Mouse (Mus musculus): Measurements from ENCODE around the gene Spdef. TPM values are rescaled to one million over a fixed set of nuclear protein-coding genes. Genes with fewer than 3 reads are reported as not detected.
A peak's percentile ranks its signal among the peaks of the same experiment; 100 is the strongest.

Spdef gene
- total RNA-seq, 2 experiments from 2014 or later: 2.8 to 5.8 TPM

DNA sequence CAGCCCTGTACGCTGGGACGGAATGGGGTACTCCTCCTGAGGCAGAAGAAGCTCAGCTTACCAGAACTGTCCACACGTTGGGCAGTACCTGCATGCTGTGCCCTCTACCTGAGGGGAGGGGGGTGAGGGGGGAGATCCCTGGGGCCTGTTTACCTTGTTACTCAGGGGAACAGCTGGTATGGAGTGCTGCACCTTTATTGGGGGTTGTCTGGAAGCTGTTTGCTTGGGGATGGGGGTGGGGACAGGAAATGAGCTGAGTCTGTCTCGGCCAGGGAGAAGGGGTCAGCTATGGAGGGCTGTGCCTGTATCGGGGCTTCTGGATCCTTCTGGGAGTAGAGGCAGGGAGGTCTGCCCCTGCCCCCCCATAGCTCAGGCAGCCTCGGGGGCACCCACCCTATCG, 2.2 kb downstream of the Spdef start:
- intact Hi-C loops (cut with DNase I): no loop called here
- DNase-seq: no peak

DNA sequence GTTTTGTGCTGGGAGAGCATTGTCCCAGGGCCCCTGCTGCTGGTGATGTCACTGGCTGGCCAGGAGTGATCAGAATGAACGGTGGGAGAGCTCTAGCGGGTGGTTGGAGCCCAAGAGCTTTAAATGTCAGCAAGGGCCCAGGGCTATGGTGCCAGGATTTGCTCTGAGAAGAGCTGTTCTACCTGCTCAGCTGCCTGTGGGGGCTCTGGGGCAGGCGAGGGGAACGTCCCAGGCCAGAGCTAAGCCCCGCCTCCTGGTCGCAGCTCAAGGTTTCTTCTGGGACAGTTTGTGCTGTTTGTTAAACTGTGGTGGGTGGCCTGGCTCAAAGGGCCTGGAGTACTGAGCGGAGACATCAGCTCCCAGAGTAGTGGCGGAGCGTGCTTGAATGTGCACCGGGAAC, 3.3 kb downstream of the Spdef start:
- intact Hi-C loops (cut with DNase I): no loop called here
- no peak for DNase-seq

DNA sequence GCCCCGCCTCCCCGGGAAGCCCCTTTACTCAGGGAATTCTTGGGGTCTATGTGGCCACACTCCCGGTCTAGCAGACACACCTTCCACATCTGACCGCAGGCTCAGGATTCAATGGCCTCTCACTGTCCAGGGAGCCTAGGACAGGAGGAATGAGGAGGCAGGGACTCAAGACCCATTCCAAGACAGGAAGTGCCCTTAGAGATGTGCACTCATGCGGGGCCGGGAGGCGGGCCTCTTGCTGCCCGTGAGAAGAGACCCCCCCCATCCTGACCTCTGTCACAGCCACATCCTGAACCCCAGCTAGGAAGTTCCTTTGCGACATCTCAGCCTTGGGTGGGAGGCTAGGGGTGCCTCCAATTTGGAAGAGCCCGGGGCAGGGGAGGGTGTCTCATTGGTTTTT, 3.7 kb downstream of the Spdef start:
- intact Hi-C loops (cut with DNase I): no loop called here

DNA sequence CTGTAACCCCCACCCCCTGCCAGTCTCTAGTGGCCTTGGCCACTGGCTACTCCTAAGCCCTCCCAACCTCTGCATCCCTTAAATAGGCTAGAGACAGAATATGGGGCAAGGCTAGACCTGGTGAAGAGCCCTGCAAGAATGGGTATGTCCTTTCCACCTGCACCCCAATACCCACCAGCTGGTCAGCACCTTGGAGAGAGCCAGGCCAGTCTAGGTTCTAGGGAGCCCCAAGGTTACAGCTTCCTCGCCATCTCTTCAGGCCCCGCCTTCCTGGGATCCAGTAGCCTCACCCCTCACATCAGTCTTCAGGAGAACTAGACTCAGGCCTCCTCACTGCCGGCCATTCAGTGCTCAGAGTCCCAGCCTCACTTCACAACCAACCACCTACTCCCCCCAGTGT, 4.4 kb downstream of the Spdef start:
- intact Hi-C loops (cut with DNase I): no loop called here
- no peak for DNase-seq

More for the DNA sequence above, 3.7 kb downstream of the Spdef start:
- no peak for DNase-seq

DNA sequence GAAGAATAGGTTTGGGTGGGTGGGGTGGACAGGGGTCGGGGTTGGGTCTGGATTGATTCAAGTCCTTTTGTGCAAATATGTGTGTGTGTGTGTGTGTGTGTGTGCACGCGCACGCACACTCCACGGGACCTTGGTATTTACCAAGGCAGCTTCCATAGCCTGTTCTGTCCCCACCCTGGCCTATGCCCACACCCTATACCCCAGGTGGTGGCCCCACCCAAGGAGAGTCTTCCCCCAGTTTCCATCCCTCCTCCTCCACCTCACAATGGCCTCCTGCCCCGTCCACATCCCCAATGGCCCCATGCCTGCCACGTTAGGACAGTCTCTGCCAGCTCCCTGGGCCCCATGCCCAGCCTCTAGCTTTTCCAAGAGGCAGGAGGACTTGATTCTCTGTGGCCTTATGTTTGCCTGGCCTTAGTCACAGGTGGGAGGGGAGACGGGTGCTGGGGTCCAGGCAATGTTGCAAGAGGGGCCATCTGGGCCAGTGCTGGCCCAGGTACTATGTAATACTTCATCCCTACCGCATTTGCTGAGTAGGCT, 7.6 kb downstream of the Spdef start:
- intact Hi-C loops (cut with DNase I): no loop called here
- peak; percentile 92 for DNase-seq

DNA sequence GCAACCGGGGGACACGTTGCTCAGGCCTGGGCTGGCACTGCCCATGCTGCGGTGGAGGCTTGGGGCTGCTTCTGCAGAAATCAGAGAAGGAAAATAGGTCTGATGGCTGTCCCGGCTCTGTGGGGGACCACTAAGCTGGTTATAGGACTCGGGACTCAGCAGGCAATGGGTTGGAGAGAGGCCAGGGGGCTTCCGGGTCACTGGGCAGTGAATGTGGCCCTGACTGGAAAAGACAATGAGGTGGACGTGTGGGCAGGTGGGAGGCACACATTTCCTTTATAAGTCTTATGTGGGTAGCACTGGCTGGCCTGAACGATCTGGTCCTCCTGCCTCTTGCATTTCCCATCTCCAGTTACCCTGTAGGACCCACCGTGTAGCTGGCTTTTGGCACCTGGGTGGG, 8.4 kb downstream of the Spdef start:
- DNase-seq: no peak
- intact Hi-C loops (cut with DNase I): no loop called here

DNA sequence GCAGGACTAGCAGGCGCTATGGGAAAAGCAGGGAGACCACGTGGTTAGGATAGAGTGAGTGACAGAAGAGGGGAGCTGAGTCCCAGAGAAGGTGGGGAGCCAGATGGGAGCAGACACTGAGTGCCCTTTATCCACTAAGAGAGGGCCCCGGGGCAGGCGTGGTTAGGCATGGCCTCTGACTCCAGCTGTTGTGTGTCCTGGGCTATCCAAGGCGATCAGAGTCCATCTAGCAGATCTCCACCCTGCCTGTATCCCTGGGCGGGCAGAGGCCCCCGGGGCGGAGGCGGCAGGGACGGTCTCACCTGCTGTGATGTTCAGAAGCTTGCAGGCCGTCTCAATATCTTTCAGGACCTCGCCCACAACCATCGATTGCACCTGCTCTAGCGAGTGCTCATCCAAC, 9.1 kb downstream of the Spdef start:
- no peak for DNase-seq
- intact Hi-C loops (cut with DNase I): no loop called here

DNA sequence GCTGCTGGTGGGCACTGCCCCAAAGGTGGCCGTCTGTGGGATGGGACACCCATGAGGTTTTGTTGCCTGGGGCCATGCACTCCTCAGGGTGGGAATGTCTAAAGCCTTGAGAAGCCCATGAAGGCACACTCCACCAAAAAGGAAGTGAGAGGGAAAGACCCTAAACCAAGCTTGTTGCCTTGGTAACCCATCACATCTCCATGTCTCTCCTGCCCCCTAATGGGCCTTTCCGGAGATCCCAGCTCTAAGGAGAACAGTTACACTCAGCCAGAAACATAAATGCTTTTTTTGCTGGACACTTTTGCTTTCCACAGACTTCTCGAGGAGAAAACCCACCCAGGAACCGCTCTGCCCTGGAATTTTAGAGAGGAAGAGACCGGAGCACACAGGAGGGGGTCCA, 10.5 kb downstream of the Spdef start:
- peak; percentile 62 for DNase-seq
- intact Hi-C loops (cut with DNase I): no loop called here

DNA sequence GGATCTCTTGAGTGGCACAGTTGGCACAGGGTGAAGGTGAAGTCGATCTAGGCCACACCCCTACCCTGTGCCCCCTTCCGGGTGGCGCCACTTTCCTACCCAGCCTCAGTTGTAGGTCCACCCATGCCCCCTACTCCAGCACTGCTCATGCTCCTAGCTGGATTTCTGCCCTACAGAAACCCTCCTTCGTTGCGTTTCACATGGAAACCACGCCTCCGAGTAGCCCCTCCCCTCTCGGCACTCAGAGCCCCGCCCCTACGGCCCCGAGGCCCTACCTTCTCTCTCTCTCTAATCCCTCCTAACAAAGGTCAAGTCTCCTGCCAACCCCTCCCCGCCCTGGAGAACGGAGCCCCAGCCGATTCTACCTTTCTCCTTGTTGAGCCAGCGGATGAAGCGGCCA, 12.0 kb downstream of the Spdef start:
- intact Hi-C loops (cut with DNase I): no loop called here

DNA sequence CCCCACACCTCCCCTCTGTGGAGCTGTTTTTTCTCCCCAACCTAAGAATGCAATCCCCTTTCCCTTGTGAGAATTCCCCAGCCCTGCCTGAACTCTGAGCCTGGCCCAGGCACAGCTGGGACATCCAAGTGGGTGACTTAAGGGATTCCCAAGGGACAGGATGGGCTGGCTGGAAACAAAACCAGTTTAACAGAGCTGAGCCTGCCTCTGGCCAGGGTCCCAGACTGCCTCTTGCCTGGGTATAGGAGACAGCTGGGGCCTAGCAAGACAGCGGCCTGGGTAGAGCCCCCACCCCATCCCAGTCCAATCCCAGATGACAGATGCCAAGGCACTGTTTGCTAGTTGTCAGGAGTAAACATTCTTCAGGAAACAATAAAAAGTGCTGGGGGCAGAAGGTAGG, 15.9 kb downstream of the Spdef start:
- intact Hi-C loops (cut with DNase I): no loop called here
- DNase-seq: peak; percentile 89

More for the DNA sequence above, 12.0 kb downstream of the Spdef start:
- no peak for DNase-seq

DNA sequence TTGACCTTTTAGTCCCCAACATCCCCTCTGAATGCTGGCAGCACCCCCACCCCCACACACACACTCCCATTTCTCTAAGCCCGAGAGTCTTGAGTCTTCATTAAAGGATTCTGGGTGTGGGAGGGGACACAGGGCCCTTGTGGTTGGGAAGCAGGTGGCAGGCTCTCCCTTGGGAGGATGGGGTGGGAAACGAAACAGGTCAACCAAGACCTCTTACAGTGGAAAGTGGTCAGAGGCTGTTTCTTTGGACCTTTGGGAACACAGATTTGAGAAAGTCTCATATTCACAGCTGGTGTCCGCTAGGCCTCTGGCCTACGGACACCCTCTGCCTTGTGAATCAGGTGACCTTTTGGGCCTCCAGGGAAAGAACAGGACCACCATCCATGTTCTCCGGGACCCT, 19.1 kb downstream of the Spdef start:
- intact Hi-C loops (cut with DNase I): no loop called here
- no peak for DNase-seq

DNA sequence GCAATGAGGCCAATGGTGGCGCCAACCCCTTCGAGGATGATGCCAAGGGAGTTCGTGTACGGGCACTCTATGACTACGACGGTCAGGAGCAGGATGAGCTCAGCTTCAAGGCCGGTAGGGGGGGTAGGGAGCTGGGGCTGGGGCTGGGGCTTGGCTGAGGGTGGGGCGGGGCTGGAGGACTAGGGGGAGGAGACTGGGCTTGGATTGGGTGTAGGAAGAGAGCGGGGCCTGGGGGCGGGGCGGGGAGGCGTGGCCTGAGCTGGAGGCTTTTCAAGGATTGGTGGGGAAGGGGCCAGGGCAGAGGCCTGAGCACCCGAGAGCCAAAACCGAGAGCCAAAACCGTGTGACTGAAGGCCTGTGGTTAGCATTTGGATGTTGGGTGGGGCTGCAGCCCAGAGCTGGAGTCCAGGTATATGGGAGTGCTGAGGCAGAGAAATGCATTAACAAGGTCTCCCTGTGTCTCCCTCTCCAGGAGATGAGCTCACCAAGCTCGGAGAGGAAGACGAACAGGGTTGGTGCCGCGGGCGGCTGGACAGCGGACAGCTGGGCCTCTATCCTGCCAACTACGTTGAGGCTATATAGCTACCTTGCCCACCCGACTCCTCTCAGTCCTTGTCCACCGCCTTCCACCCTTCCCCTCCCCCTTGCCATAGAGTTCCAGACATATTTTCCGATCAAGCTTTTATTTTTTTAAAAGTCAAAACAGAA, 20.6 kb downstream of the Spdef start:
- intact Hi-C loops (cut with DNase I): no loop called here
- DNase-seq: peak; percentile 95

DNA sequence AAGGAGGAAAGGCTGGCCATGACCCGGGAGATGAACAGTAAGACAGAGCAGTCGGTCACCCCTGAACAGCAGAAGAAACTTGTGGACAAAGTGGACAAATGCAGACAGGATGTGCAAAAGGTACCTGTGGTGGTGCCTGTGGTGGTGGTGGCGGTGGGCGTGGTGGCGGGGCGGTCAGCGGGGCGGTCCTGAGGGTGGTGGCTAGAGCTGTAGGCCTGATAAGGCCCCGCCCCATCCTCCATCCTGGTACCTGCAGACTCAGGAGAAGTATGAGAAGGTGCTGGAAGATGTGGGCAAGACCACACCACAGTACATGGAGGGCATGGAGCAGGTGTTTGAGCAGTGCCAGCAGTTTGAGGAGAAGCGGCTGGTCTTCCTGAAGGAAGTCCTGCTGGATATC, 23.1 kb downstream of the Spdef start:
- DNase-seq: no peak
- intact Hi-C loops (cut with DNase I): no loop called here

DNA sequence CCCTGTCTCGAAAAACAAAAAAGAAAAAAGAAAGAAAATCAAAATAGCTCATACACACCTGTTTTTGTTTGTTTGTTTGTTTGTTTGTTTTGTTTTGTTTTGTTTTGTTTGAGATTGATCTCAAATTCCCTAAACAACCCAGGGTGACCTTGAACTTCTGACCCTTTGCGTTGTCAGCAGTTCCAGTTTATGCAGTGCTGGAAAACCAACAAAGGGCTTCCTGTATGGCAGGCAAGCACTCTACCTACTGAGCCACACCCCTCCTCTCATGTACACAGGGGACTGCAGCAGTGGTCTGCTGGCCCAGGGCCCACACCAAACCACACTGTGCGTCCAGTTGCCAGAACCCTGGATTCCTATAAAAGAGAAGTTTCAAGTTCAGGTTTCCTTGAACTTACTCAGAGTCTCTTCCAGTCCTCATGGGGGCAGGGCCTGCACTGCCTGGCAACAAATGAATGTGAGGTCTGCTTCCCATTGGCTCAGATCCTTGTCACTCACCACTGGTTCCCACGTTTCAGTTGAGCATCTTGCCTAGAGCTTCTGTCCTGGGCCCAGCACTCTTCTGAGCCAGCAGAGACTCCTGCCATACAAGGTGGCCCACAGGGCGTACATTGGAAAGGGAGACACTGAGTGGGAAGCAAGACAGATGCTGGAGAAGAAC, 24.7 kb downstream of the Spdef start:
- no peak for DNase-seq
- intact Hi-C loops (cut with DNase I): no loop called here

DNA sequence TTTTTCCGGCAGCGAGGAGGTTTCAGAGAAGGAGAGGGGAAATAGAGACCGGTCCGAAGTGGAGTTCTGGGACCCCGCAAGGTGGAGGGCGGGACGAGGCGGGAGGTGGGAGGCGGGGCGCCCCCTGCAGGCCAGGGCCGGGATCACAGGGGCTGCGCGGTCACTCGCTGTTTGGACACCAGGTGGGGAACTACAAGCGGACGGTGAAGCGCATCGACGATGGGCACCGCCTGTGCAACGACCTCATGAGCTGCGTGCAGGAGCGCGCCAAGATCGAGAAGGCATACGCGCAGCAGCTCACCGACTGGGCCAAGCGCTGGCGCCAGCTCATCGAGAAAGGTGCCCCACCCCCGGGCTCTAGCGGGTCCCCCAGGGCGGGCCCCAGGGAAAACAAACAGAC, 26.2 kb downstream of the Spdef start:
- DNase-seq: peak; percentile 69
- intact Hi-C loops (cut with DNase I): no loop called here

DNA sequence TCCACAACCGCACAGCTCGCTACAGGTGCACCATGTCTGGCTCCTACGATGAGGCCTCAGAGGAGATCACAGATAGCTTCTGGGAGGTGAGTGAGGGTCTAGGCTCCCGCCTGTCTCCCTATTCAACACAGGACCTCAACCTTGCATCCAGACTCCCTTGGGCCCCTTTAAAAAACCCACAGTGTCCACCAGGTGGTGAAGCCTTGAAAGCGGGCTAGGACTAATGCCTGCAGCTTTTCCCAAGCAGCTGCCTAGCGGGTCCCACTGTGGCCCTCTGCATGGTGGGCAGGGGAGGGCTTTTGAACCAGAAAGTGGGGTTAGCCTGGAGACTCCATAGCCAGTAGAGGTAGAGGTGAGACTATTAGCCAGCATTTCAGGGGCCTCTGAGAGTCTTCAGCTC, 26.9 kb downstream of the Spdef start:
- intact Hi-C loops (cut with DNase I): no loop called here

DNA sequence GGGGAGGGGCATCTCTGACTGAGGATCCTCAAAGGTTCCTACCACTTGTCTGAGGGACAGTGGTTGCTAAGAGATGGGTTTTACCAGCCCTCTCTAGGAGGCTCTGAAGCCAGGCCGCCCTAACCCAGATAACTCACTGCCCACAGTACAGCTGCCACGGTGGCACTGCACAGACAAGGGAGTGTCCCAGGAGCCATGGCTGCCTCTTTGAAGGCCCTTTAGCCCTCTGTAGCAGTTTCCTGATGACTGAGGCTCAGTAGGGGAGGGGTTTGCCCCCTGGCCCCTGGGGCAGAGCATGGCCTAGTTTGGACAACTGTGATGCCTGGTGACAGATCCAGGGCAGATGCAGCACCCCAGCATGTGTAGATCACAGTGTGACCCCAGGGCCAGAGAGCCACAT, 27.9 kb downstream of the Spdef start:
- intact Hi-C loops (cut with DNase I): no loop called here
- DNase-seq: no peak

More for the DNA sequence above, 26.9 kb downstream of the Spdef start:
- DNase-seq: no peak

DNA sequence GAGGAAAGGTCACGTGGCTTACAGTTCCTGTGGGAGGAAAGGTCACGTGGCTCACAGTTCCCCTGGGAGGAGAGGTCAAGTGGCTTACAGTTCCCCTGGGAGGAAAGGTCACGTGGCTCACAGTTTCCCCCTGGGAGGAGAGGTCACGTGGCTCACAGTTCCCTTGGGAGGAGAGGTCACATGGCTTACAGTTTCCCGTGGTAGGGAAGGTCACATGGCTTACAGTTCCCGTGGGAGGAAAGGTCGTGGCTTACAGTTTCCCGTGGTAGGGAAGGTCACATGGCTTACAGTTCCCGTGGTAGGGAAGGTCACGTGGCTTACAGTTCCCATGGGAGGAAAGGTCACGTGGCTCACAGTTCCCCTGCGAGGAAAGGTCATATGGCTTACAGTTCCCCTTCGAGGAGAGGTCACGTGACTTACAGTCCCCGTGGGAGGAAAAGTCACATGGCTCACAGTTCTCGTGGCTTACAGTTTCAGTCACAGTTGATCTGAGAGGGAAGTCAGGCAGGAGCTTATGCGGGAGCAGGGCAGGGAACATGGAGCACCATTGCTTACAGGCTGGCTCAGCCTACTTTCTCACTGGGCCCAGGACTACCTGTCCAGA, 29.0 kb downstream of the Spdef start:
- intact Hi-C loops (cut with DNase I): no loop called here
- DNase-seq: no peak

DNA sequence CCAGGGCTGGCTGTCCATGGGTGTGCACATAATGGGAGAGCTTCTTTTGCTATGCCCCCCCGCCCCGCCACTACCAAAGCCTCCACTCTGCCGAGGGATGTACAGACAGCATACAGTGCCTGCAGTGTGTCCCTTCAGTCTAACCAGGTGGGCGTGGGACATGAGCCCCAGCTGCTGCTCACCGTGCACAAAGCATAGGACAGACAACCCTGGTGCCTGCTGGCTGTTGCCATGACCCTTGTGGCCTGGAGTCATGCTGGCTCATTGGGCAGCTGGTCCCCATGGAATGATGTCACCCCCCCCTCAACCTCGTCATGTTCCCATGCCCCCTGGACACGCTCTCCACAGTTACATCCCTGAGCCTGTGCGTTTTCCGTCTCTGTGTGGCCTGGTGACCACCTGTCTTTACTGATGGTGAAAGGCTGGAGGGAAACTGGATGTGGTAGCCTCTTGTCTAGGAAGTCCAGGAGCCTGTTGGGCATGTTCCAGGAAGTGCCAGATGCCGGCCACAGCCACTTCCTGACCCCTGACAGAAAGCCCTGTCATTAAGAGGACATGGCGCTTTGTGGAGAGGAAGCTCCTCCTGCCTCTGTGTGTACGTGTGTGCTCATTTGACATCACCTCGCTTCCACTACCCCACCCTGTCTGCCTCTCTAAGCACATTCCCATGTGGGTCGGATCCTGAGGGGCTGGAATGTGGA, 37.6 kb downstream of the Spdef start:
- intact Hi-C loops (cut with DNase I): no loop called here

DNA sequence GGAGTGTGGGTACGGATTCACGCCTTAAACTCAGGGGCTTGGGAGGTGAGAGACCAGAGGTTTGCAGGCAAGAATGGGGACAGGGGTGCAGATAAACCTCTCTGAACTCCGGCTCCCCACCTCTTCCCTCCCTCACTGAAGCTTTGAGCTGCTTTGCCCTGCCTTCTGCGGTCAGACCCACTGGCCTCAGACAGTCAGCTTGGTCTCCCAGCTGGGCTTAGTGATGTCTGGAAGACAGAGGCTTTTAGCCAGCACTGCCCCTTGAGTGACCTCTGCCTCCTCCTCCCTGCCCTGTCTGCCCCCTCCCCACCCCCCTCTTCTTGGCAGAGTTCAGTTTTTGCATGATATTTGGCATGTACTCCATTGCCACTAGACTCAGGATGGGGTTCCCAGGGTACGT, 42.4 kb downstream of the Spdef start:
- intact Hi-C loops (cut with DNase I): no loop called here
- DNase-seq: no peak

More for the DNA sequence above, 37.6 kb downstream of the Spdef start:
- DNase-seq: no peak

DNA sequence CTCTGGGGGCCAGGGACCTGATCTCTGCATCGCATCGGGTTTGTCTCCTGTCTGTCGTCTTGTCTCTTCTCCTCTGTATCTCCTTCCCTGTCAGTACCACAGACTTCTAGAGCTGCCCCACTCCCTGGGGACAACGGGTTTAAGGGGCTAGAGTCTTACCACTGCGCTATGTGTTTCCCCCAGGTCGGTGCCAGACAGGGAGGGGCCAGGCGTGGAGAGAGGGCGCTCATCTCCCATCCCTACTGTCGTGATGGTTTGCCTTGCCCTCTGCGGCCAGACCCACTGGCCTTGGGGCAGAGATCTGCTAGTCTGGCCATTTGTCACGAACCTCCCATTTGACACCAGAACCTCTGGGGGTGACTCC, 43.2 kb downstream of the Spdef start:
- DNase-seq: peak; percentile 35
- intact Hi-C loops (cut with DNase I): no loop called here
